Mouse (Mus musculus) small intestine, adult 2 months (tissue): Measurements from ENCODE around the gene Prpf40b.

ENCODE experiments used
- CTCF ChIP-seq: fragments of 200-500 bp; IDR thresholded peaks from 2 replicates; pipeline ENCODE4 v1.5.1; 2012; ENCODE audit warnings: low read depth, mild to moderate bottlenecking, control low read depth, inconsistent platforms, low read length, moderate library complexity, mixed read lengths; ENCODE audit not compliant: insufficient replicate concordance, insufficient read length; ENCODE audit errors: extremely low read depth
- POLR2A ChIP-seq: fragments of 200-500 bp; IDR thresholded peaks from 2 replicates; pipeline ENCODE4 v1.6.1; 2012; ENCODE audit warnings: low read depth, mild to moderate bottlenecking, control low read depth, inconsistent platforms, low read length, moderate library complexity

- TF ChIP-seq CTCF (no peak), POLR2A (no peak)
Observed at GRCm38 (mm10) chr15:99317267-99317651, 22.4 kb downstream of the Prpf40b start.
